Mouse (Mus musculus): Measurements from ENCODE around the gene Tbl3. TPM values are rescaled to one million over a fixed set of nuclear protein-coding genes. Genes with fewer than 3 reads are reported as not detected.

Gene Tbl3
- total and polyA plus RNA-seq, 3 experiments: 103 to 111 TPM; not detected in 1

- no peak for TF ChIP-seq RAD21 (IDR thresholded peaks at IDR 0.05; ENCODE audit: low read depth, low read length)
- TF ChIP-seq POLR2AphosphoS5 (IDR thresholded peaks at IDR 0.05; ENCODE audit: borderline replicate concordance, low read depth, low read length): no peak
- no peak for TF ChIP-seq RCOR1 (IDR thresholded peaks at IDR 0.05; ENCODE audit: low read depth, low read length)
- peak; percentile 91 for TF ChIP-seq HCFC1 (IDR thresholded peaks at IDR 0.05; ENCODE audit: low read depth, low read length)
- TF ChIP-seq NELFE (IDR thresholded peaks at IDR 0.05; ENCODE audit: low read depth, low read length): peak; percentile 94
- TF ChIP-seq NRF1 (IDR thresholded peaks at IDR 0.05; ENCODE audit: insufficient read depth, low read depth, low read length, poor library complexity, severe bottlenecking): peak; percentile 98
- TF ChIP-seq MAZ (IDR thresholded peaks at IDR 0.05; ENCODE audit: low read depth, low read length): no peak
- TF ChIP-seq MAX (IDR thresholded peaks at IDR 0.05; ENCODE audit: low read length): peak; percentile 20
- no peak for TF ChIP-seq ZNF384 (IDR thresholded peaks at IDR 0.05; ENCODE audit: low read depth, low read length)
- no peak for TF ChIP-seq USF1 (IDR thresholded peaks at IDR 0.05; ENCODE audit: low read depth, low read length)
- TF ChIP-seq SIN3A (IDR thresholded peaks at IDR 0.05; ENCODE audit: low read length): peak; percentile 82
- TF ChIP-seq ELF1 (IDR thresholded peaks at IDR 0.05; ENCODE audit: low read depth, low read length): peak; percentile 61
Measured at GRCm38 (mm10) chr17:24724184-24724583, 16.7 kb upstream of the Tbl3 start, which contains the start of gene Ndufb10 (continued).

- H3K27ac ChIP-seq (ENCODE audit: control insufficient read depth, low read depth, low read length): peak overlapping the region; percentile 74
- peak overlapping the region; percentile 79 for H3K9ac ChIP-seq (ENCODE audit: control insufficient read depth, low read depth, low read length, poor library complexity, severe bottlenecking)
- peaks cover 5 to 10% of the 10 kb centered on the region in 2 experiments; a peak in 2 of 4 replicates for H3K36me3 ChIP-seq (ENCODE audit: control insufficient read depth in 1 of 2, insufficient read depth in 2 of 2, low read length in 2 of 2)
- H3K4me3 ChIP-seq (ENCODE audit: control insufficient read depth in 1 of 2, insufficient read depth in 1 of 2, low read depth in 2 of 2, low read length in 2 of 2): peak overlapping the region; percentile 70 to 85
- H3K27me3 ChIP-seq (ENCODE audit: control insufficient read depth in 1 of 2, insufficient read depth in 2 of 2, low read length in 2 of 2): no peaks in the 10 kb centered on the region
- peaks cover 0 to 8% of the 10 kb centered on the region in 2 experiments; a peak in 3 of 4 replicates for H3K4me1 ChIP-seq (ENCODE audit: control insufficient read depth in 1 of 2, insufficient read depth in 2 of 2, low read length in 2 of 2)
- DNase-seq (ENCODE audit: low read depth, low spot score): no peak
- no peaks in the 10 kb centered on the region for H3K9me3 ChIP-seq (replicated peaks; ENCODE audit: insufficient read depth, low read length)
- H3K79me2 ChIP-seq (ENCODE audit: control insufficient read depth, insufficient read depth, low read length, poor library complexity): peaks cover 43% of the 10 kb centered on the region
- TF ChIP-seq EP300 (IDR thresholded peaks at IDR 0.05; ENCODE audit: low read depth in 1 of 2, low read length in 2 of 2): peak in 1 of 2 experiments; percentile 28; a peak in 1 of 4 replicates
- peak; percentile 12; the same call in 1 of the 2 replicates for TF ChIP-seq TAL1 (IDR thresholded peaks at IDR 0.05; ENCODE audit: low read length)
- no peak for TF ChIP-seq TCF12 (IDR thresholded peaks at IDR 0.05; ENCODE audit: low read depth, low read length)
- no peak for TF ChIP-seq GATA1 (IDR thresholded peaks at IDR 0.05; ENCODE audit: low read depth, low read length)
- TF ChIP-seq NRF1 (IDR thresholded peaks at IDR 0.05; ENCODE audit: insufficient read depth, low read depth, low read length, poor library complexity, severe bottlenecking): no peak
- no peak for TF ChIP-seq NELFE (IDR thresholded peaks at IDR 0.05; ENCODE audit: low read depth, low read length)
- TF ChIP-seq SMC3 (IDR thresholded peaks at IDR 0.05; ENCODE audit: low read depth, low read length): no peak
- no peak for TF ChIP-seq CHD2 (IDR thresholded peaks at IDR 0.05; ENCODE audit: low read length)
- no peak for TF ChIP-seq MYB (IDR thresholded peaks at IDR 0.05; ENCODE audit: low read depth, low read length)
Measured at GRCm38 (mm10) chr17:24723881-24724180, 16.4 kb upstream of the Tbl3 start.

Measured in MEL (cell line).